Mouse (Mus musculus) embryonic facial prominence, embryonic 10.5 days (tissue): Measurements from ENCODE around the gene Chd2. TPM values are rescaled to one million over a fixed set of nuclear protein-coding genes. Genes with fewer than 3 reads are reported as not detected.
"Not testable (repeated sequence)": the region's sequence is repeated elsewhere in the genome, so short reads cannot be mapped to it uniquely, and the experiment has no call there.

Experiments used
- DNase-seq: peaks from one replicate; pipeline ENCODE4 v3.0.0-alpha.2; 2017; ENCODE audit warnings: low spot score
- H3K27ac ChIP-seq: fragments of 300-500 bp; sonication (generic); replicated peaks from 2 replicates; pipeline ENCODE4 v1.5.1; 2016; ENCODE audit warnings: mild to moderate bottlenecking
- H3K27me3 ChIP-seq: fragments of 300-500 bp; sonication (generic); replicated peaks from 2 replicates; pipeline ENCODE4 v1.6.1; 2016; ENCODE audit warnings: low read depth, mild to moderate bottlenecking; ENCODE audit not compliant: poor library complexity, severe bottlenecking
- H3K36me3 ChIP-seq: fragments of 300-500 bp; sonication (generic); replicated peaks from 2 replicates; pipeline ENCODE4 v1.6.1; 2016; ENCODE audit warnings: mild to moderate bottlenecking, moderate library complexity
- H3K4me1 ChIP-seq: fragments of 300-500 bp; sonication (generic); 2 replicates; pipeline ENCODE4 v1.6.1; 2016
- H3K4me3 ChIP-seq: fragments of 300-500 bp; sonication (generic); 2 replicates; pipeline ENCODE4 v1.5.1; 2016; ENCODE audit warnings: mild to moderate bottlenecking, moderate library complexity
- H3K9me3 ChIP-seq: fragments of 300-500 bp; sonication (generic); 2 replicates; pipeline ENCODE4 v1.6.1; 2016; ENCODE audit warnings: mild to moderate bottlenecking
- WGBS: fragments of 180-500 bp; shearing (Covaris S2); methylation state at CpG from one replicate; pipeline ENCODE4 v1.1.7; 2016; 5-methylcytosine and 5-hydroxymethylcytosine counted together
- polyA plus RNA-seq: library from polyadenylated mRNA; unstranded; fragments of >200 nt; fragmentation: Nextera tagmentation; extraction: Ambion mirVana; gene quantifications from 2 replicates; pipeline ENCODE4 v1.2.1, GENCODE M21; 2016

Gene Chd2
- polyA plus RNA-seq, 1 experiment from 2014 or later: 54.8 TPM

GRCm38 (mm10) chr7:73523183-73523582 lies 18.4 kb downstream of the Chd2 start:
- WGBS: 93% methylated on average over 6 of the region's 6 CpGs
- H3K4me3 ChIP-seq: no peak overlapping the region
- DNase-seq: no peak
- peaks cover 11% of the 10 kb centered on the region for H3K4me1 ChIP-seq
- H3K27me3 ChIP-seq: no peaks in the 10 kb centered on the region
- peaks cover 67% of the 10 kb centered on the region for H3K36me3 ChIP-seq
- no peaks in the 10 kb centered on the region for H3K9me3 ChIP-seq
- no peak overlapping the region for H3K27ac ChIP-seq

- DNase-seq: no peak
- no peak overlapping the region for H3K4me3 ChIP-seq
- H3K36me3 ChIP-seq: peaks cover 76% of the 10 kb centered on the region
- H3K27ac ChIP-seq: no peak overlapping the region
- WGBS: 94% methylated on average over 11 of the region's 11 CpGs
- no peaks in the 10 kb centered on the region for H3K9me3 ChIP-seq
- H3K27me3 ChIP-seq: no peaks in the 10 kb centered on the region
- H3K4me1 ChIP-seq: peaks cover 11% of the 10 kb centered on the region
Observed at GRCm38 (mm10) chr7:73521277-73522193, 20.1 kb downstream of the Chd2 start.

GRCm38 (mm10) chr7:73520231-73520630 lies 21.4 kb downstream of the Chd2 start:
- Histone ChIP-seq H3K27ac (no peak overlapping the region), H3K9me3 (no peaks in the 10 kb centered on the region), H3K27me3 (no peaks in the 10 kb centered on the region), H3K4me3 (no peak overlapping the region), H3K4me1 (peaks cover 11% of the 10 kb centered on the region), H3K36me3 (peaks cover 89% of the 10 kb centered on the region)
- DNase-seq: no peak
- 92% methylated on average over 10 of the region's 10 CpGs for WGBS

- 0 out of 2 replicates have a peak, but pooled peaks cover 4% of the 10 kb centered on the region for H3K4me1 ChIP-seq
- DNase-seq: no peak
- no peak overlapping the region for H3K4me3 ChIP-seq
- H3K27me3 ChIP-seq: no peaks in the 10 kb centered on the region
- H3K36me3 ChIP-seq: peaks cover 92% of the 10 kb centered on the region
- H3K9me3 ChIP-seq: no peaks in the 10 kb centered on the region
- 93% methylated on average over 16 of the region's 16 CpGs for WGBS
- no peak overlapping the region for H3K27ac ChIP-seq
Observed at GRCm38 (mm10) chr7:73519060-73519796, 22.4 kb downstream of the Chd2 start.

GRCm38 (mm10) chr7:73518373-73518980 lies 23.2 kb downstream of the Chd2 start:
- H3K9me3 ChIP-seq, H3K4me3 ChIP-seq, H3K27ac ChIP-seq, DNase-seq, H3K4me1 ChIP-seq, H3K27me3 ChIP-seq: not testable (repeated sequence)
- 92% methylated on average over 6 of the region's 6 CpGs for WGBS
- H3K36me3 ChIP-seq: peaks cover 96% of the 10 kb centered on the region

GRCm38 (mm10) chr7:73517432-73518054 lies 24.1 kb downstream of the Chd2 start:
- 82% methylated on average over 1 of the region's 1 CpGs for WGBS
- no peak for DNase-seq
- Histone ChIP-seq H3K27ac (no peak overlapping the region), H3K4me1 (0 out of 2 replicates have a peak, but pooled peaks cover 4% of the 10 kb centered on the region), H3K27me3 (no peaks in the 10 kb centered on the region), H3K36me3 (peaks cover 97% of the 10 kb centered on the region), H3K9me3 (no peaks in the 10 kb centered on the region), H3K4me3 (no peak overlapping the region)

GRCm38 (mm10) chr7:73516820-73517219 lies 24.8 kb downstream of the Chd2 start:
- no peak for DNase-seq
- Histone ChIP-seq H3K27me3 (no peaks in the 10 kb centered on the region), H3K27ac (no peak overlapping the region), H3K36me3 (peaks cover 97% of the 10 kb centered on the region), H3K4me3 (no peak overlapping the region), H3K4me1 (0 out of 2 replicates have a peak, but pooled peaks cover 4% of the 10 kb centered on the region), H3K9me3 (no peaks in the 10 kb centered on the region)
- WGBS: 82% methylated on average over 5 of the region's 5 CpGs

GRCm38 (mm10) chr7:73514560-73514959 lies 27.1 kb downstream of the Chd2 start:
- Histone ChIP-seq H3K27ac (no peak overlapping the region), H3K4me3 (no peak overlapping the region), H3K36me3 (peaks cover 97% of the 10 kb centered on the region), H3K27me3 (no peaks in the 10 kb centered on the region), H3K9me3 (no peaks in the 10 kb centered on the region), H3K4me1 (no peaks in the 10 kb centered on the region)
- DNase-seq: no peak
- 86% methylated on average over 4 of the region's 4 CpGs for WGBS

GRCm38 (mm10) chr7:73512422-73512821 lies 29.2 kb downstream of the Chd2 start:
- no peaks in the 10 kb centered on the region for H3K9me3 ChIP-seq
- 82% methylated on average over 2 of the region's 2 CpGs for WGBS
- H3K27me3 ChIP-seq: no peaks in the 10 kb centered on the region
- no peaks in the 10 kb centered on the region for H3K4me1 ChIP-seq
- no peak overlapping the region for H3K4me3 ChIP-seq
- no peak overlapping the region for H3K27ac ChIP-seq
- no peak for DNase-seq
- peaks cover 100% of the 10 kb centered on the region for H3K36me3 ChIP-seq

- H3K36me3 ChIP-seq: peaks cover 100% of the 10 kb centered on the region
- no peak for DNase-seq
- no peaks in the 10 kb centered on the region for H3K27me3 ChIP-seq
- H3K9me3 ChIP-seq: no peaks in the 10 kb centered on the region
- H3K4me3 ChIP-seq: no peak overlapping the region
- H3K4me1 ChIP-seq: no peaks in the 10 kb centered on the region
- H3K27ac ChIP-seq: no peak overlapping the region
- WGBS: 96% methylated on average over 2 of the region's 2 CpGs
Observed at GRCm38 (mm10) chr7:73508688-73509087, 32.9 kb downstream of the Chd2 start.

- Histone ChIP-seq H3K4me3 (no peak overlapping the region), H3K9me3 (no peaks in the 10 kb centered on the region), H3K36me3 (peaks cover 100% of the 10 kb centered on the region), H3K27me3 (no peaks in the 10 kb centered on the region), H3K27ac (no peak overlapping the region), H3K4me1 (no peaks in the 10 kb centered on the region)
- WGBS: 93% methylated on average over 6 of the region's 6 CpGs
- no peak for DNase-seq
Observed at GRCm38 (mm10) chr7:73507491-73507890, 34.1 kb downstream of the Chd2 start.

- H3K9me3 ChIP-seq: no peaks in the 10 kb centered on the region
- 95% methylated on average over 1 of the region's 1 CpGs for WGBS
- no peaks in the 10 kb centered on the region for H3K4me1 ChIP-seq
- no peak for DNase-seq
- H3K36me3 ChIP-seq: peaks cover 100% of the 10 kb centered on the region
- H3K4me3 ChIP-seq: no peak overlapping the region
- H3K27me3 ChIP-seq: no peaks in the 10 kb centered on the region
- no peak overlapping the region for H3K27ac ChIP-seq
Observed at GRCm38 (mm10) chr7:73506852-73507251, 34.8 kb downstream of the Chd2 start.
